Mouse (Mus musculus): Measurements from ENCODE around the gene Lrrc8c.

GRCm38 (mm10) chr5:105551808-105552207 lies 32.6 kb downstream of the Lrrc8c start:
- TF ChIP-seq POLR2A (IDR thresholded peaks at IDR 0.05; ENCODE audit: control insufficient read depth, extremely low read depth, insufficient read depth, low read length, poor library complexity) = no peak
- no peak for TF ChIP-seq CTCF (IDR thresholded peaks at IDR 0.05; ENCODE audit: borderline replicate concordance, control insufficient read depth, extremely low read depth, insufficient read depth, low read length, poor library complexity)

Measured in thymus, adult 2 months (tissue).